Mouse (Mus musculus) neural tube, embryonic 15.5 days (tissue): ENCODE measurements around the gene Ankrd44. TPM values are rescaled to one million over a fixed set of nuclear protein-coding genes. Genes with fewer than 3 reads are reported as not detected.

ENCODE experiments used
- ATAC-seq: fragments of 200-750 bp; cut with Nextera tagmentation; 2 replicates; pipeline ENCODE4 v1.8.0; 2017; ENCODE audit warnings: mild to moderate bottlenecking, moderate TSS enrichment, moderate library complexity; ENCODE audit not compliant: low FRiP score
- H3K27ac ChIP-seq: fragments of 300-500 bp; sonication (generic); replicated peaks from 2 replicates; pipeline ENCODE4 v1.5.1; 2015; ENCODE audit warnings: mild to moderate bottlenecking, inconsistent platforms
- H3K27me3 ChIP-seq: fragments of 300-500 bp; sonication (generic); replicated peaks from 2 replicates; pipeline ENCODE4 v1.6.1; 2015; ENCODE audit warnings: inconsistent platforms
- H3K36me3 ChIP-seq: fragments of 300-500 bp; sonication (generic); 2 replicates; pipeline ENCODE4 v1.6.1; 2015; ENCODE audit warnings: inconsistent platforms
- H3K4me1 ChIP-seq: fragments of 300-500 bp; sonication (generic); 2 replicates; pipeline ENCODE4 v1.6.1; 2015; ENCODE audit warnings: inconsistent platforms
- H3K4me2 ChIP-seq: fragments of 300-500 bp; sonication (generic); 2 replicates; pipeline ENCODE4 v1.6.1; 2015; ENCODE audit warnings: inconsistent platforms, mild to moderate bottlenecking, moderate library complexity
- H3K4me3 ChIP-seq: fragments of 300-500 bp; sonication (generic); replicated peaks from 2 replicates; pipeline ENCODE4 v1.5.1; 2015; ENCODE audit warnings: mild to moderate bottlenecking, inconsistent platforms
- H3K9ac ChIP-seq: fragments of 300-500 bp; sonication (generic); replicated peaks from 2 replicates; pipeline ENCODE4 v1.6.1; 2015; ENCODE audit warnings: mild to moderate bottlenecking, inconsistent platforms
- H3K9me3 ChIP-seq: fragments of 300-500 bp; sonication (generic); replicated peaks from 2 replicates; pipeline ENCODE4 v1.6.1; 2016; ENCODE audit warnings: inconsistent platforms
- WGBS: fragments of 180-500 bp; shearing (Covaris S2); methylation state at CpG from one replicate; pipeline ENCODE4 v1.1.7; 2015; ENCODE audit warnings: mixed read lengths; 5-methylcytosine and 5-hydroxymethylcytosine counted together
- polyA plus RNA-seq: library from polyadenylated mRNA; unstranded; fragments of >200 nt; fragmentation: Nextera tagmentation; extraction: Ambion mirVana; gene quantifications from 2 replicates; pipeline ENCODE4 v1.2.1, GENCODE M21; 2015

Gene Ankrd44
- polyA plus RNA-seq, 1 experiment from 2014 or later, result 21.4 TPM

- no peaks in the 10 kb centered on the region for H3K27me3 ChIP-seq
- H3K9ac ChIP-seq, result no peak overlapping the region
- H3K36me3 ChIP-seq, result 0 out of 2 replicates have a peak, but pooled peaks cover 7% of the 10 kb centered on the region
- H3K9me3 ChIP-seq, result no peaks in the 10 kb centered on the region
- ATAC-seq, result peak; percentile 63; the same call in 1 of the 2 replicates
- 42% methylated on average over 2 of the region's 2 CpGs for WGBS
- H3K4me2 ChIP-seq, result no peak overlapping the region
- H3K27ac ChIP-seq, result peak overlapping the region; percentile 7; the same call in 1 of the 2 replicates
- peaks cover 10% of the 10 kb centered on the region for H3K4me1 ChIP-seq
- H3K4me3 ChIP-seq, result no peak overlapping the region
These were observed 258.2 kb downstream of the Ankrd44 start for GRCm38 (mm10) chr1:54667991-54668390.

GRCm38 (mm10) chr1:54665582-54666405 lies 260.4 kb downstream of the Ankrd44 start:
- Histone ChIP-seq H3K36me3 (0 out of 2 replicates have a peak, but pooled peaks cover 12% of the 10 kb centered on the region), H3K27me3 (no peaks in the 10 kb centered on the region), H3K4me2 (no peak overlapping the region), H3K4me3 (no peak overlapping the region), H3K4me1 (peaks cover 10% of the 10 kb centered on the region), H3K9me3 (no peaks in the 10 kb centered on the region), H3K9ac (no peak overlapping the region), H3K27ac (peak overlapping the region; percentile 63)
- 61% methylated on average over 8 of the region's 8 CpGs for WGBS
- ATAC-seq, result peak; percentile 73; the same call in 1 of the 2 replicates

GRCm38 (mm10) chr1:54665095-54665494 lies 261.1 kb downstream of the Ankrd44 start:
- H3K4me2 ChIP-seq, result no peak overlapping the region
- H3K9me3 ChIP-seq, result no peaks in the 10 kb centered on the region
- H3K27ac ChIP-seq, result peak overlapping the region; percentile 4; the same call in 1 of the 2 replicates
- H3K9ac ChIP-seq, result no peak overlapping the region
- WGBS, result 25% methylated on average over 4 of the region's 4 CpGs
- H3K4me1 ChIP-seq, result peaks cover 10% of the 10 kb centered on the region
- ATAC-seq, result no peak
- H3K36me3 ChIP-seq, result 0 out of 2 replicates have a peak, but pooled peaks cover 12% of the 10 kb centered on the region
- no peaks in the 10 kb centered on the region for H3K27me3 ChIP-seq
- no peak overlapping the region for H3K4me3 ChIP-seq

- Histone ChIP-seq H3K36me3 (peaks cover 19% of the 10 kb centered on the region), H3K4me2 (no peak overlapping the region), H3K9me3 (no peaks in the 10 kb centered on the region), H3K4me1 (peaks cover 6% of the 10 kb centered on the region), H3K27me3 (no peaks in the 10 kb centered on the region), H3K9ac (no peak overlapping the region), H3K4me3 (no peak overlapping the region), H3K27ac (no peak overlapping the region)
- ATAC-seq, result no peak
- 91% methylated on average over 6 of the region's 6 CpGs for WGBS
These were observed 265.5 kb downstream of the Ankrd44 start for GRCm38 (mm10) chr1:54660674-54661073.

DNA sequence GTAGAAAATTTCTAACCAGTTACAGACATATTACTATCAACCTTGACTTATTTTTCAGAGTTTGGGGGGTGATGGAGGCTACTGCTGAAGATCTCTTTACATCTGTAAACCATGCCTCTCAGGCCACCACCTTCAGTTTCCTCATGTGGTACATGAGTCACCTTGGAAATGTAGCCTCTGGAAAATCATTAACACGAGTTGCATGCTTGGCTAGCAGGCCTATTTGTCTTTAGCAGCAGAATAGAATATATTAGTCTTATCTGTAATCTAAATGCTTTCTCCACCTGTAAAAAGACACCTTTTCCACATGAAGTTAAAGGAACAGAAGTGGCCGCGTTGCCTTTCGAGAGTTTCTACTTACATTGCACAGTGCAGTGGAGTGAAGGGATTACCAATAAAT lies 267.6 kb downstream of the Ankrd44 start:
- Histone ChIP-seq H3K4me2 (no peak overlapping the region), H3K4me1 (no peaks in the 10 kb centered on the region), H3K27me3 (no peaks in the 10 kb centered on the region), H3K9me3 (no peaks in the 10 kb centered on the region), H3K36me3 (peaks cover 23% of the 10 kb centered on the region), H3K4me3 (no peak overlapping the region), H3K27ac (no peak overlapping the region), H3K9ac (no peak overlapping the region)
- WGBS, result 90% methylated on average over 4 of the region's 4 CpGs
- ATAC-seq, result no peak

DNA sequence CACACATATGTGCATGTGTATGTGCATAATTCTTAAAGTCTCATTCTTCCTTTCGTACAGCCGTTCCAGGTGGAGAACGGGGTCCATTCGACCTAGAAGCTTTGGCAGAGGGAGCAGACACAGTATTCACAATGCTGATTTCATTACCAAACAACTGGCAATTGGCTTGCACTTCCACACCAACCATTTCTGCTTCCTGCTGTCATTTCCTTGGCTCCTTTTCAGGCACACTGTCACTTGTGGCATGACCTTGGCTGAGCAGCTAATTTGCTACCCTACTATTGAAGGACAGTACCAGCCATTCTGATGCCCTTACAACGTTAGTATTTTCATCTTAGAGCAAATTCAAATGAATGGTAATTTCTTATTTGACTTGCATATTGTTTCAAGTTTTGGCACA lies 277.9 kb downstream of the Ankrd44 start:
- 83% methylated on average over 5 of the region's 5 CpGs for WGBS
- Histone ChIP-seq H3K36me3 (peaks cover 15% of the 10 kb centered on the region), H3K9ac (no peak overlapping the region), H3K4me1 (peaks cover 3% of the 10 kb centered on the region; the same call in 1 of the 2 replicates), H3K27ac (no peak overlapping the region), H3K9me3 (no peaks in the 10 kb centered on the region), H3K27me3 (no peaks in the 10 kb centered on the region), H3K4me2 (no peak overlapping the region), H3K4me3 (no peak overlapping the region)
- ATAC-seq, result no peak

DNA sequence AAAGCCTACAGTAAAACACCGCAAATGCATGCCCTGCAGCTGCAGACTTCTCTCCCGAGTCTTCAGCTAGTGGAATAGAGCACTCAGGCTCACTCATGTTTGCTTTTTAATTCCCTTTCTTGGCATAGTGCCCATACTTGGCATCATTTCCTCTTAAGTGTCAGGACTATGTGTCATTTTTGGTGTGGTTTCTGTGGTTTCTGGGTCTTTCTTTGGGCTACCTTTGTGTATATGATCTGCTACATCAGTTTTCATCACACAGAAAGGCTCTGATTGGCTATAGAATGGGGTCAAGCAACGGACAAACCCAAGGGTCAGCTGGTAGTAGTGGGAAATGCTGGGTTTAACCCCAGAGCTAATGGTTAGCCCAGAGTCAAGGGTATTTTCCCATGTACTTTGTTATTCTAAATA lies 278.8 kb downstream of the Ankrd44 start:
- H3K4me1 ChIP-seq, result peaks cover 3% of the 10 kb centered on the region; the same call in 1 of the 2 replicates
- H3K9ac ChIP-seq, result no peak overlapping the region
- no peak for ATAC-seq
- 54% methylated on average over 3 of the region's 3 CpGs for WGBS
- H3K9me3 ChIP-seq, result no peaks in the 10 kb centered on the region
- no peaks in the 10 kb centered on the region for H3K27me3 ChIP-seq
- no peak overlapping the region for H3K27ac ChIP-seq
- no peak overlapping the region for H3K4me3 ChIP-seq
- H3K4me2 ChIP-seq, result no peak overlapping the region
- H3K36me3 ChIP-seq, result peaks cover 15% of the 10 kb centered on the region

DNA sequence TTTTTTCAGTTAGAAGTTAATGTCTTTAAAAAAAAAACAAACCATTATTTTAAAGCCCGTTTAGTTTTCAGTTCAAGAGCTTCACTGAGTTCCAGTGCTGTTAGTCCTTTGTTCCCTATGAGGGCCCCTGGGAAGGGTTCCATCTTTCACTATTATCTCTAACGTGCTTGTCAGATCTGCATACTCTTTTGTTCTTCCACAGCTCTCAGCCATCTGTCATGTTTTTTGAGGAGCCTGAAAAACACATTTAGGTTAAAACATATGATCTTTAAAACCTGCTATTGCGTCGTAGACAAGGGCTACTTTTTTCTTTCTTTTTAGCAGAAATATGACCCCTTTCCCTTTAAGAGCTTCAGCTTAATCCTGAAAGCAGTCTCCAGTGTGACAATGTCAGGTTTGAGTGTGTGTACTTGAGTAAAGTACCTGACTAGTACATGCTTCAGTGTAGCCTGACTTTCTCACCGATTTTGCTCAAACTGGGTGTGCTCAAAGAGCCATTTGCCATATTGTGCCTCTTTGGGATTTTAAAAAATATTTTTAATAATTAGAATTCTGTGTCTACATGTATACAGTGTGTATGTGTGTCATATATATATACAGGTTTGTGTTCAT lies 285.9 kb downstream of the Ankrd44 start:
- no peak overlapping the region for H3K4me3 ChIP-seq
- H3K9me3 ChIP-seq, result no peaks in the 10 kb centered on the region
- H3K36me3 ChIP-seq, result no peaks in the 10 kb centered on the region
- no peak overlapping the region for H3K4me2 ChIP-seq
- peak overlapping the region; percentile 56 for H3K27ac ChIP-seq
- no peak; the same call in 1 of the 2 replicates for ATAC-seq
- H3K27me3 ChIP-seq, result no peaks in the 10 kb centered on the region
- WGBS, result 25% methylated on average over 5 of the region's 5 CpGs
- H3K9ac ChIP-seq, result no peak overlapping the region
- H3K4me1 ChIP-seq, result peaks cover 7% of the 10 kb centered on the region; the same call in 1 of the 2 replicates

DNA sequence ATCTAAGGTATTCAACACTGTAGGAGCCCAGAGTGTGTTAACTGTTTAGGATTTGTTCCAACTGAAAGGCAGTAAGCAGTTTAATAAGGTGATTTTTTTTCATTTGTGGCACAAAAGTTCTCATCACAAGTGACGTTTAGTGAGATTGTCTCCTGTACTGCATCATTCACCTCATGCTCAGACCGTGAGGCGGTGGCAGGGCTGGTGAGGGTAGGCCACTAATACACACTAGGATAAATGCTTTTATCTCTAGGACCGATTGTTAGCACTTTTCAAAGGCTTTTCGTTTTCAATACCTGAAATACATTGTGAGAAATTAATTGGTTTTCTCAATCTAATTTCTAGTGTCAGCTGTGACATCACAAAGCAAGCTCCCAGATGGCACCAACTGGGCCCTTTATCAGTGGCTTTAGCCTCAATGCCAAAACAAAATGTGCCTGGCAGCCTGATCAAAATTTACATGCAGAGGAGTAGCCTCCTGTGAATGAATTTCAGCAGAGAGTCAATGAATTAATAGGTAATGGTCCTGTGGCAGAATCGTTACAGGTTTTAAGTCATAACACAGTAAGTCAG lies 286.6 kb downstream of the Ankrd44 start:
- Histone ChIP-seq H3K9ac (no peak overlapping the region), H3K36me3 (no peaks in the 10 kb centered on the region), H3K4me3 (no peak overlapping the region), H3K4me2 (no peak overlapping the region), H3K9me3 (no peaks in the 10 kb centered on the region), H3K27ac (peak overlapping the region; percentile 65; the same call in 1 of the 2 replicates), H3K27me3 (no peaks in the 10 kb centered on the region), H3K4me1 (peaks cover 7% of the 10 kb centered on the region; the same call in 1 of the 2 replicates)
- ATAC-seq, result peak; percentile 49; the same call in 1 of the 2 replicates
- WGBS, result 36% methylated on average over 6 of the region's 6 CpGs

GRCm38 (mm10) chr1:54639076-54639475 lies 287.1 kb downstream of the Ankrd44 start:
- 97% methylated on average over 2 of the region's 2 CpGs for WGBS

GRCm38 (mm10) chr1:54637340-54637739 lies 288.8 kb downstream of the Ankrd44 start:
- no peaks in the 10 kb centered on the region for H3K36me3 ChIP-seq
- H3K4me2 ChIP-seq, result no peak overlapping the region
- H3K27me3 ChIP-seq, result no peaks in the 10 kb centered on the region
- peaks cover 7% of the 10 kb centered on the region; the same call in 1 of the 2 replicates for H3K4me1 ChIP-seq
- no peak overlapping the region for H3K27ac ChIP-seq
- WGBS, result 91% methylated on average over 2 of the region's 2 CpGs
- no peak overlapping the region for H3K4me3 ChIP-seq
- no peaks in the 10 kb centered on the region for H3K9me3 ChIP-seq
- H3K9ac ChIP-seq, result no peak overlapping the region
- ATAC-seq, result no peak

More at GRCm38 (mm10) chr1:54639076-54639475, 287.1 kb downstream of the Ankrd44 start:
- no peak overlapping the region for H3K4me2 ChIP-seq
- H3K4me1 ChIP-seq, result peaks cover 7% of the 10 kb centered on the region; the same call in 1 of the 2 replicates
- no peak overlapping the region for H3K9ac ChIP-seq
- no peak overlapping the region for H3K27ac ChIP-seq
- ATAC-seq, result no peak
- H3K4me3 ChIP-seq, result no peak overlapping the region
- H3K9me3 ChIP-seq, result no peaks in the 10 kb centered on the region
- H3K36me3 ChIP-seq, result no peaks in the 10 kb centered on the region
- H3K27me3 ChIP-seq, result no peaks in the 10 kb centered on the region
